Mouse (Mus musculus) small intestine, adult 2 months (tissue): ENCODE data around the gene Nphp4. TPM values are rescaled to one million over a fixed set of nuclear protein-coding genes. Genes with fewer than 3 reads are reported as not detected.

Experiments
- H3K27ac ChIP-seq: fragments of 200-500 bp; 2 replicates; pipeline ENCODE4 v1.5.1; 2012; ENCODE audit warnings: low read depth, low read length, control low read depth, inconsistent platforms; ENCODE audit not compliant: insufficient read depth
- H3K27me3 ChIP-seq: fragments of 200-500 bp; 2 replicates; pipeline ENCODE4 v1.6.1; 2012; ENCODE audit warnings: mild to moderate bottlenecking, moderate library complexity, low read length, inconsistent platforms; ENCODE audit not compliant: control insufficient read depth, insufficient read depth
- H3K36me3 ChIP-seq: fragments of 200-500 bp; 2 replicates; pipeline ENCODE4 v1.6.1; 2012; ENCODE audit warnings: mild to moderate bottlenecking, low read length, control low read depth, inconsistent platforms; ENCODE audit not compliant: control insufficient read depth, insufficient read depth
- H3K4me1 ChIP-seq: fragments of 200-500 bp; 2 replicates; pipeline ENCODE4 v1.6.1; 2012; ENCODE audit warnings: low read length, inconsistent platforms, mixed read lengths; ENCODE audit not compliant: control insufficient read depth, insufficient read depth, insufficient read length
- H3K4me3 ChIP-seq: fragments of 200-500 bp; 2 replicates; pipeline ENCODE4 v1.5.1; 2012; ENCODE audit warnings: low read depth, mild to moderate bottlenecking, control low read depth, inconsistent platforms, low read length, moderate library complexity
- CTCF ChIP-seq: fragments of 200-500 bp; IDR thresholded peaks from 2 replicates; pipeline ENCODE4 v1.5.1; 2012; ENCODE audit warnings: low read depth, mild to moderate bottlenecking, control low read depth, inconsistent platforms, low read length, moderate library complexity, mixed read lengths; ENCODE audit not compliant: insufficient replicate concordance, insufficient read length; ENCODE audit errors: extremely low read depth
- POLR2A ChIP-seq: fragments of 200-500 bp; IDR thresholded peaks from 2 replicates; pipeline ENCODE4 v1.6.1; 2012; ENCODE audit warnings: low read depth, mild to moderate bottlenecking, control low read depth, inconsistent platforms, low read length, moderate library complexity
- WGBS: fragments of 180-500 bp; shearing (Covaris S2); methylation state at CpG from one replicate; pipeline ENCODE4 v1.1.7; 2018; 5-methylcytosine and 5-hydroxymethylcytosine counted together
- polyA plus RNA-seq: library from polyadenylated mRNA; depleted of rRNA; stranded (reverse); fragments of >200 nt; gene quantifications from 2 replicates; pipeline ENCODE4 v1.2.3, GENCODE M21; 2012

The Nphp4 gene
- polyA plus RNA-seq, 1 experiment = 0.68 TPM

GRCm38 (mm10) chr4:152558246-152558645, 81.7 kb downstream of the Nphp4 start:
- Histone ChIP-seq H3K4me3 (no peak overlapping the region), H3K27me3 (no peaks in the 10 kb centered on the region), H3K4me1 (no peaks in the 10 kb centered on the region), H3K27ac (no peak overlapping the region), H3K36me3 (no peaks in the 10 kb centered on the region)
- TF ChIP-seq POLR2A (no peak), CTCF (no peak)
- 43% methylated on average over 17 of the region's 17 CpGs for WGBS

DNA sequence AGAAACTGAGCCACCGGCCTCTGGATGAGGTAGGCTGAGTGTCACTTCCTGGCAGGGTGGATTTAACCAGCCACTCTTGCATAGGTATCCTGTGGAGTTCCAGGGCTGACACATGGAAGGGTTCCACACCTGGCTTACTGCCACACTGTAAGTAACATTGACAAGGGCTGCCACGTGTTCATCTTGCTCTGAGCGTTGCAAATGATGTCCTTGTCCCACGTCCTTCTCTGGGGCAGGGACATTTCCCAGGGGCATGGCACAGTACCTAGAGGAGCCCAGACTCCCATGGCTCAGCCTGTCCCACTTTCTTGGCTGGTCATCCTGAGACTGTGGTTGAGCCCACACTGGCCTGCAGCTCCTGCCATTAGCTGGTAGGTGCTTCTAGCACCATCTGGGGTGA, 91.5 kb downstream of the Nphp4 start:
- Histone ChIP-seq H3K27ac (no peak overlapping the region), H3K27me3 (no peaks in the 10 kb centered on the region), H3K4me3 (no peak overlapping the region), H3K36me3 (no peaks in the 10 kb centered on the region), H3K4me1 (no peaks in the 10 kb centered on the region)
- 61% methylated on average over 4 of the region's 4 CpGs for WGBS
- TF ChIP-seq POLR2A = no peak
- no peak for TF ChIP-seq CTCF

GRCm38 (mm10) chr4:152568662-152569395, 92.3 kb downstream of the Nphp4 start:
- H3K27me3 ChIP-seq = no peaks in the 10 kb centered on the region
- H3K4me1 ChIP-seq = no peaks in the 10 kb centered on the region
- TF ChIP-seq POLR2A (no peak), CTCF (no peak)
- 52% methylated on average over 23 of the region's 23 CpGs for WGBS
- H3K27ac ChIP-seq = no peak overlapping the region
- H3K36me3 ChIP-seq = no peaks in the 10 kb centered on the region
- H3K4me3 ChIP-seq = no peak overlapping the region

GRCm38 (mm10) chr4:152574266-152574665, 97.8 kb downstream of the Nphp4 start:
- no peak overlapping the region for H3K27ac ChIP-seq
- no peak for TF ChIP-seq POLR2A
- no peak for TF ChIP-seq CTCF
- H3K27me3 ChIP-seq = no peaks in the 10 kb centered on the region
- H3K36me3 ChIP-seq = no peaks in the 10 kb centered on the region
- no peak overlapping the region for H3K4me3 ChIP-seq
- 41% methylated on average over 12 of the region's 12 CpGs for WGBS
- no peaks in the 10 kb centered on the region for H3K4me1 ChIP-seq

- H3K36me3 ChIP-seq = no peaks in the 10 kb centered on the region
- H3K4me1 ChIP-seq = no peaks in the 10 kb centered on the region
- no peak overlapping the region for H3K27ac ChIP-seq
- WGBS = 79% methylated on average over 4 of the region's 4 CpGs
- H3K27me3 ChIP-seq = no peaks in the 10 kb centered on the region
- TF ChIP-seq POLR2A = no peak
- no peak for TF ChIP-seq CTCF
- H3K4me3 ChIP-seq = no peak overlapping the region
Measured at GRCm38 (mm10) chr4:152576826-152577225, 100.3 kb downstream of the Nphp4 start.

DNA sequence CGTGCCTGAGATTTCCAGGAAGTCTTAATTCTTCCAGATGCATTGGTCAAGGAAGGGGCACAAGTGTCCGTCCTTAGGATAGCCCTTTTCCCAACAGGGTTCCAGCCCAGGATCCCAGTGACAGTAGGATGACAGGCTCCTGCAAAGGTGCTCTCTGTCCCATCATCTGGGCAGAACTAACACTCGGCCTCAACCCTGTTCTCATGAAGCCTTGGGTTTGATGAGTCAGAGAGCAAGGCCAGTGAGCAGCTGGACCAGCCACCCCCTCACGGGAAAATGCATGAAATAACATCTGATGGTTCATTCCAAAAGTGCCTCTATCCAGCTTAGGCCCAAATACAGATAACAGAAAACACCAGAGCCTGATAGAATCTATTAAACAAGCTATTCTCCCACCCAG, 103.5 kb downstream of the Nphp4 start:
- Histone ChIP-seq H3K4me1 (no peaks in the 10 kb centered on the region), H3K4me3 (no peak overlapping the region), H3K27ac (no peak overlapping the region), H3K36me3 (no peaks in the 10 kb centered on the region), H3K27me3 (no peaks in the 10 kb centered on the region)
- TF ChIP-seq CTCF (no peak), POLR2A (no peak)
- WGBS = 60% methylated on average over 4 of the region's 4 CpGs

GRCm38 (mm10) chr4:152582206-152582605, 105.7 kb downstream of the Nphp4 start:
- Histone ChIP-seq H3K36me3 (no peaks in the 10 kb centered on the region), H3K4me1 (no peaks in the 10 kb centered on the region), H3K27ac (no peak overlapping the region), H3K4me3 (no peak overlapping the region), H3K27me3 (no peaks in the 10 kb centered on the region)
- TF ChIP-seq POLR2A = no peak
- 39% methylated on average over 6 of the region's 6 CpGs for WGBS
